Comparison of ENCODE assay signal across 31 mouse cellular contexts in the genomic region with DNA sequence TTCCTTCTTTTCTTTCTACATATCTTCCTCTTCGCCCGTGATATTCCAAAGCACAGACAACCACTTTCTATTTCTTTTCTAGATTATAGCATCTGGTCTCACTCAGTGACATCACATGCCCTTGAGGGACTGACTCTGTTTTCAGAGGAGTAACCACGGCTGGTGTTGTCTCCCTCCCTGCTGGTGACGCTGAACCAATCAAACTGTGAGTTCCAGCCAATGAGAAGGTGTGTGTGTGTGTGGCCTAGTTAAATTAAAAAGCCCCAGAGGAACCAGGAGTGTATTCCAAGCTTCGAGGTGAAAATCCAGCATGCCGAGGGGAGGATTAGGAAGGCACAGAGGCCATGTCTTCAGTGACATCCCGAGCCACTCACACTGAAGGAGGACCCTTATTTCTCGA. TPM values are rescaled to one million over a fixed set of nuclear protein-coding genes. Genes with fewer than 3 reads are reported as not detected.
DNase-seq lines count a peak whose midpoint lies in the region; ATAC-seq lines count a peak whose summit lies in the region.
"Had no signal": no experiment of that assay in that cellular context is flagged by ENCODE, and none has a peak within 500 bp of the region (broad histone marks: within the 10 kb centered on the region; RNA-seq: fewer than 3 reads in every experiment).

No protein-coding gene starts in this region.

- no peak overlapping the region for H3K27ac ChIP-seq in forebrain, embryonic 14.5 days (ENCODE audit: low read depth, low read length)
- H3K27ac ChIP-seq in forebrain, embryonic 15.5 days (replicated peaks) = no peak overlapping the region
- H3K27ac ChIP-seq in hindbrain, embryonic 14.5 days = no peak overlapping the region
- no peak overlapping the region for H3K27ac ChIP-seq in hindbrain, embryonic 10.5 days
- H3K27ac ChIP-seq: layer of hippocampus, adult 2 months; limb, embryonic 12.5 days had no signal

- peak; percentile 30 for DNase-seq in forebrain, embryonic 14.5 days (ENCODE audit: low spot score)
- no peak for DNase-seq in hindbrain, embryonic 14.5 days (ENCODE audit: low spot score)
- no peak for DNase-seq in hindbrain, embryonic 10.5 days (ENCODE audit: low spot score)
- peak; percentile 70 for DNase-seq in MN1 (ENCODE audit: low spot score)
- DNase-seq in brain, adult 2 months (ENCODE audit: low read depth, low spot score) = peak; percentile 60
- DNase-seq: adrenal gland, adult 8-10 months; gastrocnemius, postnatal 36 days; heart, postnatal 14 days; kidney, postnatal 25 days; liver, postnatal 0 days; lung, postnatal 10 days had no signal

- no peaks in the 10 kb centered on the region for H3K4me1 ChIP-seq in forebrain, embryonic 14.5 days (ENCODE audit: control insufficient read depth, insufficient read depth, low read length)
- peaks cover 4% of the 10 kb centered on the region; the same call in 1 of the 2 replicates for H3K4me1 ChIP-seq in forebrain, embryonic 15.5 days
- H3K4me1 ChIP-seq in hindbrain, embryonic 14.5 days (replicated peaks; ENCODE audit: control insufficient read depth, insufficient read depth, low read length) = no peaks in the 10 kb centered on the region
- no peaks in the 10 kb centered on the region for H3K4me1 ChIP-seq in hindbrain, embryonic 10.5 days (replicated peaks)

- no peak overlapping the region for H3K4me3 ChIP-seq in forebrain, embryonic 14.5 days (ENCODE audit: low read depth, low read length)
- no peak overlapping the region for H3K4me3 ChIP-seq in forebrain, embryonic 15.5 days
- no peak overlapping the region for H3K4me3 ChIP-seq in hindbrain, embryonic 14.5 days (replicated peaks; ENCODE audit: low read length)
- H3K4me3 ChIP-seq in hindbrain, embryonic 10.5 days = no peak overlapping the region
- H3K4me3 ChIP-seq: layer of hippocampus, adult 2 months; limb, embryonic 12.5 days had no signal

- no peak overlapping the region for H3K9ac ChIP-seq in forebrain, embryonic 14.5 days (ENCODE audit: low read length)
- no peak overlapping the region for H3K9ac ChIP-seq in forebrain, embryonic 15.5 days (replicated peaks)
- H3K9ac ChIP-seq in hindbrain, embryonic 14.5 days = no peak overlapping the region
- H3K9ac ChIP-seq: limb, embryonic 12.5 days; liver, postnatal 0 days had no signal

- H3K9me3 ChIP-seq in forebrain, embryonic 14.5 days (replicated peaks; ENCODE audit: control insufficient read depth, low read length) = no peaks in the 10 kb centered on the region
- H3K9me3 ChIP-seq in forebrain, embryonic 15.5 days = no peaks in the 10 kb centered on the region
- H3K9me3 ChIP-seq in hindbrain, embryonic 14.5 days (ENCODE audit: control insufficient read depth, low read length) = no peaks in the 10 kb centered on the region
- no peaks in the 10 kb centered on the region for H3K9me3 ChIP-seq in hindbrain, embryonic 10.5 days

- no peaks in the 10 kb centered on the region for H3K36me3 ChIP-seq in forebrain, embryonic 14.5 days (ENCODE audit: control insufficient read depth, insufficient read depth, low read length)
- no peaks in the 10 kb centered on the region for H3K36me3 ChIP-seq in forebrain, embryonic 15.5 days
- no peaks in the 10 kb centered on the region for H3K36me3 ChIP-seq in hindbrain, embryonic 14.5 days (replicated peaks; ENCODE audit: control insufficient read depth, insufficient read depth)
- H3K36me3 ChIP-seq in hindbrain, embryonic 10.5 days = no peaks in the 10 kb centered on the region
- H3K36me3 ChIP-seq: limb, embryonic 12.5 days had no signal

- no peak for ATAC-seq in forebrain, embryonic 14.5 days
- no peak for ATAC-seq in forebrain, embryonic 15.5 days (replicated peaks)
- ATAC-seq in hindbrain, embryonic 14.5 days (ENCODE audit: low FRiP score) = peak; percentile 57; the same call in 1 of the 2 replicates
- ATAC-seq in megakaryocyte-erythroid progenitor cell, adult 5-6 weeks (replicated peaks; ENCODE audit: low FRiP score, low TSS enrichment, poor library complexity, severe bottlenecking) = no peak
- ATAC-seq: activated CD4-positive, CD25-positive, alpha-beta regulatory T cell, adult 4 months; intestine, postnatal 0 days; liver, postnatal 0 days had no signal

- no peaks in the 10 kb centered on the region for H3K27me3 ChIP-seq in forebrain, embryonic 14.5 days (replicated peaks; ENCODE audit: control insufficient read depth, insufficient read depth, low read length)
- no peaks in the 10 kb centered on the region for H3K27me3 ChIP-seq in forebrain, embryonic 15.5 days
- no peaks in the 10 kb centered on the region for H3K27me3 ChIP-seq in hindbrain, embryonic 14.5 days (ENCODE audit: control insufficient read depth, insufficient read depth, low read length)
- H3K27me3 ChIP-seq in hindbrain, embryonic 10.5 days (ENCODE audit: insufficient read depth, poor library complexity, severe bottlenecking) = no peaks in the 10 kb centered on the region
- H3K27me3 ChIP-seq: limb, embryonic 12.5 days had no signal

- WGBS in forebrain, embryonic 14.5 days = 32% methylated on average over 8 of the region's 8 CpGs
- WGBS in forebrain, embryonic 15.5 days = 33% methylated on average over 8 of the region's 8 CpGs
- WGBS in hindbrain, embryonic 14.5 days = 47% methylated on average over 8 of the region's 8 CpGs
- 52% methylated on average over 8 of the region's 8 CpGs for WGBS in hindbrain, embryonic 10.5 days

- no peak overlapping the region for H3K4me2 ChIP-seq in forebrain, embryonic 14.5 days (ENCODE audit: low read length)
- H3K4me2 ChIP-seq in forebrain, embryonic 15.5 days (replicated peaks) = no peak overlapping the region
- no peak overlapping the region for H3K4me2 ChIP-seq in hindbrain, embryonic 14.5 days (replicated peaks)
- H3K4me2 ChIP-seq: heart, embryonic 11.5 days; limb, embryonic 12.5 days; liver, embryonic 11.5 days; midbrain, embryonic 11.5 days had no signal

RNA-seq across cellular contexts. Expression of a gene that starts 8.6 kb away (rescaled TPM):
- polyA plus RNA-seq in forebrain, embryonic 14.5 days (2014; fragmentation: Nextera tagmentation; extraction: Ambion mirVana) = not detected in 2 replicates
- polyA plus RNA-seq in forebrain, embryonic 15.5 days (2015; fragmentation: Nextera tagmentation; extraction: Ambion mirVana) = not detected in 2 replicates
- polyA plus RNA-seq in hindbrain, embryonic 14.5 days (2014; fragmentation: Nextera tagmentation; extraction: Ambion mirVana) = not detected in 2 replicates
- not detected in 2 replicates for polyA plus RNA-seq in hindbrain, embryonic 10.5 days (2016; fragmentation: Nextera tagmentation; extraction: Ambion mirVana)
- not detected in 2 replicates for total RNA-seq in megakaryocyte-erythroid progenitor cell, adult 5-6 weeks (2014; fragmentation: Nextera tagmentation)
- total RNA-seq in megakaryocyte-erythroid progenitor cell, adult 5-6 weeks (2017) = not detected in 2 replicates
- total RNA-seq: adrenal gland, adult 8-10 months; common myeloid progenitor, adult 5-6 weeks; gastrocnemius, adult 18-20 months; gastrocnemius, postnatal 36 days; heart, postnatal 14 days; layer of hippocampus, adult 2 months; left cerebral cortex, postnatal 14 days; MEL; monocyte, adult 5-6 weeks had no signal
- polyA plus RNA-seq: activated CD4-positive, CD25-positive, alpha-beta regulatory T cell, adult 4 months; C2C12; heart, embryonic 11.5 days; intestine, postnatal 0 days; kidney, embryonic 14.5 days; limb, embryonic 12.5 days; liver, embryonic 11.5 days; liver, postnatal 0 days; midbrain, embryonic 11.5 days; neural tube, embryonic 11.5 days; spleen, adult 2 months; testis, adult 2 months; urinary bladder, adult 2 months had no signal

RNA-seq across cellular contexts. Expression of a gene that starts 11.8 kb away (rescaled TPM):
- polyA plus RNA-seq in forebrain, embryonic 14.5 days (2014; fragmentation: Nextera tagmentation; extraction: Ambion mirVana) = 8.4 and 10.7 TPM in 2 replicates
- polyA plus RNA-seq in forebrain, embryonic 15.5 days (2015; fragmentation: Nextera tagmentation; extraction: Ambion mirVana) = 7.1 and 7.6 TPM in 2 replicates
- 14.7 and 15.0 TPM in 2 replicates for polyA plus RNA-seq in hindbrain, embryonic 14.5 days (2014; fragmentation: Nextera tagmentation; extraction: Ambion mirVana)
- 11.3 and 11.9 TPM in 2 replicates for polyA plus RNA-seq in hindbrain, embryonic 10.5 days (2016; fragmentation: Nextera tagmentation; extraction: Ambion mirVana)
- total RNA-seq in megakaryocyte-erythroid progenitor cell, adult 5-6 weeks (2014; fragmentation: Nextera tagmentation) = 4.8 and 15.9 TPM in 2 replicates
- total RNA-seq in megakaryocyte-erythroid progenitor cell, adult 5-6 weeks (2017) = 7.4 and 13.3 TPM in 2 replicates

RNA-seq across cellular contexts. Expression of a gene that starts 17.8 kb away (rescaled TPM):
- polyA plus RNA-seq in forebrain, embryonic 14.5 days (2014; fragmentation: Nextera tagmentation; extraction: Ambion mirVana) = 103 and 114 TPM in 2 replicates
- 96.3 and 108 TPM in 2 replicates for polyA plus RNA-seq in forebrain, embryonic 15.5 days (2015; fragmentation: Nextera tagmentation; extraction: Ambion mirVana)
- 132 and 145 TPM in 2 replicates for polyA plus RNA-seq in hindbrain, embryonic 14.5 days (2014; fragmentation: Nextera tagmentation; extraction: Ambion mirVana)
- 58.3 and 63.1 TPM in 2 replicates for polyA plus RNA-seq in hindbrain, embryonic 10.5 days (2016; fragmentation: Nextera tagmentation; extraction: Ambion mirVana)
- 52.4 and 59.3 TPM in 2 replicates for total RNA-seq in megakaryocyte-erythroid progenitor cell, adult 5-6 weeks (2014; fragmentation: Nextera tagmentation)
- 114 and 118 TPM in 2 replicates for total RNA-seq in megakaryocyte-erythroid progenitor cell, adult 5-6 weeks (2017)

RNA-seq across cellular contexts. Expression of a gene that starts 57.7 kb away (rescaled TPM):
- 48.5 and 54.4 TPM in 2 replicates for polyA plus RNA-seq in forebrain, embryonic 14.5 days (2014; fragmentation: Nextera tagmentation; extraction: Ambion mirVana)
- polyA plus RNA-seq in forebrain, embryonic 15.5 days (2015; fragmentation: Nextera tagmentation; extraction: Ambion mirVana) = 51.6 and 52.2 TPM in 2 replicates
- polyA plus RNA-seq in hindbrain, embryonic 14.5 days (2014; fragmentation: Nextera tagmentation; extraction: Ambion mirVana) = 43.3 and 45.5 TPM in 2 replicates
- polyA plus RNA-seq in hindbrain, embryonic 10.5 days (2016; fragmentation: Nextera tagmentation; extraction: Ambion mirVana) = 50.1 and 50.8 TPM in 2 replicates
- 45.5 and 46.0 TPM in 2 replicates for total RNA-seq in megakaryocyte-erythroid progenitor cell, adult 5-6 weeks (2014; fragmentation: Nextera tagmentation)
- 67.5 and 133 TPM in 2 replicates for total RNA-seq in megakaryocyte-erythroid progenitor cell, adult 5-6 weeks (2017)

Comparison
In these comparisons a context has a peak if more than half of its experiments do, and no peak if none do; other contexts are left out.
1. DNase-seq: peak in forebrain, embryonic 14.5 days (single experiment), MN1 (single experiment) and brain, adult 2 months (single experiment); none in hindbrain, embryonic 14.5 days (single experiment) and hindbrain, embryonic 10.5 days (single experiment).